Mouse (Mus musculus): ENCODE results near the gene Mknk1. TPM values are rescaled to one million over a fixed set of nuclear protein-coding genes. Genes with fewer than 3 reads are reported as not detected.

Mknk1 gene
- total RNA-seq, 2 experiments from 2014 or later: 37.6 to 38.7 TPM

DNA sequence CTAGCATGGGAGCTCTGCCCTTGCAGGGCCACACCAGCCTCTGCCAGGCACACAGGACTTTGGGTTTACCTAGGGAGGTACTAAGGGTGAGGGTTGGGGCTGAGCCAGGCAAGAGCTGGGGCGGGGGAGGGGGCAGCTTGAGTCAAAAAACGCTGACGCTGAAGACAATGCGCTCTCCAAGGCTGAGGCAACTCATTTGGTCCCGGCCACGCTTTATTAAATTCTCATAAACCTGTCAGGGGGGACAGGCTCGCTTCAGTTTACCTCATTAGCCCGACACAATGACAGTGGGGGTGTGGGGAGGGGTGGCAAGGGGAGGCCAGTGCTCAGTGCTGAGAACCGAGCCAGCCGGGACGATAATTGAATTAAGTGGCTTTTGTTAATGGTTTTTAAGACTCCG is 65.4 kb downstream of the Mknk1 start:
- DNase-seq (ENCODE audit: extremely low spot score in 1 of 2, low spot score in 2 of 2): no peak
- Histone ChIP-seq H3K27ac (no peak overlapping the region), H3K4me3 (no peak overlapping the region)
- intact Hi-C loops (cut with DNase I): loop anchor here (10.0 kb wide), 1 partner anchor 160 kb away; no protein-coding TSS in a partner anchor
- no peak for TF ChIP-seq CTCF (IDR thresholded peaks at IDR 0.05)

DNA sequence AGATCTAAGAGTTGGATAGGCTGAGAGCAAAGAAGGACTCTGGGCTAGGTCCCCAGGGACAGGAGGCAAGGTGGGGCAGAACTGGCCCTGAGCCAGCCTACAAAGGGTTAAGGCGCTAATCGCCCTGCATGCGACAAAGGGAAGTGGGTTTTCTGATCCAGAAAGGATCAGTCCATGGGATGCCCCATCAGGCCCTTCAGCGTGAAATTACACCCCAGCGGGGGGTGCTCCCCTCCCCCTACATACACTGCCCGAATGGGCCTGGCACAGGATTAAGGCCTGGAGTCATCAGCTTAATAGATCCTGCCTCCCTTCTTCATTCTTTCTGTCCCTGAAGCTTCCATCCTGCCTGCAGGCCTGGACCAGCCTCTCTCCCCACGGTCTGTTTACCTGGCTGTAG is 66.7 kb downstream of the Mknk1 start:
- intact Hi-C loops (cut with DNase I): loop anchor here (10.0 kb wide), 1 partner anchor 159 kb away; no protein-coding TSS in a partner anchor
- no peak overlapping the region for H3K4me3 ChIP-seq
- no peak overlapping the region for H3K27ac ChIP-seq
- no peak for DNase-seq (ENCODE audit: extremely low spot score in 1 of 2, low spot score in 2 of 2)
- TF ChIP-seq CTCF (IDR thresholded peaks at IDR 0.05): no peak

DNA sequence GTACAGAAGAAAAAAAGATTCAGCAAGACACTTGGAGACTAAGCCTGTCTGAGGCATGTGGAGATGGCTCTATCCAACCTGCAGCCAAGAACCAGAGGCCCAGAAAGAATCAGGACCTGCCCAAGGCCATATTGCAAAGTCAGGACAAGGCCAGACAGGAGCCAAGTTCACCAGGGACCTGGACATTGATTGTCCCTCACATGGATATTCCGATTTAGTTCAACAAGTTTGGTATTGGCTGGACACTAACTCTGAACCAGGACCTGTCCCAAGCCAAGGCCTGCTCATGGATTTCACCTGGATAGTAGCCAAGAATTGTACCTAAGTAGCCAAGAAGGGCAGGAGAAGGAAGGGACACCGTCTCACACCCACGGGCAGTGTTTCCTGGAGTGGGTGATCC is 67.8 kb downstream of the Mknk1 start:
- intact Hi-C loops (cut with DNase I): loop anchor here (10.0 kb wide), 1 partner anchor 158 kb away; no protein-coding TSS in a partner anchor
- no peak overlapping the region for H3K4me3 ChIP-seq
- no peak for DNase-seq (ENCODE audit: extremely low spot score in 1 of 2, low spot score in 2 of 2)
- no peak overlapping the region for H3K27ac ChIP-seq
- TF ChIP-seq CTCF (IDR thresholded peaks at IDR 0.05): no peak

DNA sequence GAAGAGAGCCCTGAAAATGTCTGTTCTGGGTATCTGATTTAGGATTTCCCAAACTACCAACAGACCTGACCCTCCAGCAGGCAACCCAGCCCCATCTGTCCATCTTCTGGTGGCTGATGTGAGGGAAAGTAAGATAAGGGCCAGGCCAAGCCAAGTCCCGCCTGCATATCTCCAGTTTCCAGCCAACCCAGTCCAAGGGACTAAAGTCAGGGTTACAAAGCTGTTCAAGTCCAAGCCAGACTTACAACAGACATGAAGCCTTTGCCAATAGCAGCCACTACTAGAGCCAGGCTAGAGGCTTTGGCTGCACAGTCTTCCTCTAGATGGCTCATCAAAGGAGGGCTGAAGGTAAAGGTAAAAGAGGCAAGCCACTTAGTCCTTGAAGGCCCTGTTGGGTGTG is 69.0 kb downstream of the Mknk1 start:
- TF ChIP-seq CTCF (IDR thresholded peaks at IDR 0.05): no peak
- no peak for DNase-seq (ENCODE audit: extremely low spot score in 1 of 2, low spot score in 2 of 2)
- Histone ChIP-seq H3K27ac (no peak overlapping the region), H3K4me3 (no peak overlapping the region)
- intact Hi-C loops (cut with DNase I): loop anchor here (10.0 kb wide), 1 partner anchor 157 kb away; no protein-coding TSS in a partner anchor

DNA sequence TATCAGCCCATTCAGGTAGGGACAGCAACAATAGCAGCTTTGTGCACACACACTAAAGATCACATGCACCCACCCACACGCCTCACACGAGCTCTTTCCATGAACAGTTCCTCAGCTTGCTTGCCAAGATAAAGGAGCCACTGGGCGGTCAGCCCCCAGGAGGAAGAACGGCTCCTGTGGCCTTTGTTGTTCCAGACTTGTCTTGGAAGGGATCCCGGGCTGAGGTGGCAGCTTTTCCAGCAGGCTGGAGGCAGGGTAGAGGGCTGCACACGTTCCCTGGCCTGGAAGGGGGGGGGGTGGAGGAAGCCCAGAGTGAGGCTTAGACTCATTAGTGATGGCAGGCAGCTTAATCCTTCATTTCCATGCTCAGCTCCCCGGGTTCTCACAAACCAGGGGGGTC is 69.6 kb downstream of the Mknk1 start:
- no peak for TF ChIP-seq CTCF (IDR thresholded peaks at IDR 0.05)
- DNase-seq (ENCODE audit: extremely low spot score in 1 of 2, low spot score in 2 of 2): no peak
- Histone ChIP-seq H3K4me3 (no peak overlapping the region), H3K27ac (no peak overlapping the region)
- intact Hi-C loops (cut with DNase I): loop anchor here (10.0 kb wide), 1 partner anchor 156 kb away; no protein-coding TSS in a partner anchor

DNA sequence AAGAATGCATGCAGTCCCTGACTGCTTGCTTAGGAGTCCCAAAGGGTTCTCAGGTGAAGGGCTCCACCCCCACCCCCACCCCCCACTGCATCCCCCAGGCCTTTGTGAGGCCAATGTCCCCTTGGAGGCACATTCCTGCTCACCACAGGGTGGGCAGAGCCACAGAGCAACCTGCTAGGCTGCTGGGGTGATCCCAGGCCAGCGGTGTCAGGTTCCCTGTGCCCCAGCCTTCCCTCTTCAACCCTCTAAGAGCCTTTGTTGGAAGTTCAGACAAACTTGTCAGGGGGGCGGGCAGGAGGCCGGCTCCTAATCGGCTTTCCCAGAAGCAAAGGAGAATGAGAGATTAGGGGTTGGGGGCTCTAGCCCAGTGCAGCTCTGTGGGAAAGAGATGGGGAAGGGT is 72.6 kb downstream of the Mknk1 start:
- intact Hi-C loops (cut with DNase I): no loop called here
- no peak for DNase-seq (ENCODE audit: extremely low spot score in 1 of 2, low spot score in 2 of 2)
- Histone ChIP-seq H3K27ac (no peak overlapping the region), H3K4me3 (no peak overlapping the region)
- no peak for TF ChIP-seq CTCF (IDR thresholded peaks at IDR 0.05)

DNA sequence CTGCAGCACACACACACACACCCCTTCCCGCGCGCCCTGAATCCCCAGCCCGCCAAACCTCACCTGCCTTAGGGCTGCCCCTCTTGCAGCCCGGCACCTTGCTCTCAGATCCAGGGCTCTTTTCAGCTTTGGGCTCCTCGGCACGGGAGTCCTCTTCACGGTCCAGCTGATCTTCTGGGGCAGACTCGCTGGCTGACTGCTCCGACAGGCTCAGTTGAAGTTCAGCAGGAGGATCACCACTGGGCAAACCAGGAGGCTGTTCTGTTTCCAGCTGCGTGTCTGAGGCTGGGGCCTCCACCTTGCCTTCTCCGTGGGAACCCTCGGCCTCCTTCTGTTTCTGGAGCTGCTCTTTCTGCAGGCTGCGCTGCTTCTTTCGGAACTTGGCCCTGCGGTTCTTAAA is 80.9 kb downstream of the Mknk1 start:
- TF ChIP-seq CTCF (IDR thresholded peaks at IDR 0.05): no peak
- intact Hi-C loops (cut with DNase I): no loop called here
- Histone ChIP-seq H3K27ac (no peak overlapping the region), H3K4me3 (no peak overlapping the region)
- no peak for DNase-seq (ENCODE audit: extremely low spot score in 1 of 2, low spot score in 2 of 2)

DNA sequence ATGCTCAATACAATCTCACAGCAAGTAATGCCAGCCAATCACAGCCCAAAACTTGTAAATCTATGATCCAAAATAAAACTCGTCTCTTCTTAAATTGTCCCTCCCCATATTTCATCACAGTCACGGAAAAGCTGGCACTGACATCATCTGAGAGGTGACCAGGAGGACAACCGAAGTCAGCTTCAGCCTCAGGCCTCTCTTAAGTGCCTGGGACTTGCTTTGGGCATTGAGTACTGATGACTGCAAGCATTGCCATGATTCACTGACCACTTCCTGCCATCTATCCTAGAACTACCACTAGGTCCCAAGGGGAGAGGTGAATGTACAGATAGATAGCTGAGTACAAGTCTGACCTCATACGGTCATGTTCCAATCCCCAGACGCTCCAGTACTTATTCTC is 83.7 kb downstream of the Mknk1 start:
- no peak overlapping the region for H3K27ac ChIP-seq
- DNase-seq (ENCODE audit: extremely low spot score in 1 of 2, low spot score in 2 of 2): no peak
- intact Hi-C loops (cut with DNase I): no loop called here
- TF ChIP-seq CTCF (IDR thresholded peaks at IDR 0.05): no peak
- no peak overlapping the region for H3K4me3 ChIP-seq

DNA sequence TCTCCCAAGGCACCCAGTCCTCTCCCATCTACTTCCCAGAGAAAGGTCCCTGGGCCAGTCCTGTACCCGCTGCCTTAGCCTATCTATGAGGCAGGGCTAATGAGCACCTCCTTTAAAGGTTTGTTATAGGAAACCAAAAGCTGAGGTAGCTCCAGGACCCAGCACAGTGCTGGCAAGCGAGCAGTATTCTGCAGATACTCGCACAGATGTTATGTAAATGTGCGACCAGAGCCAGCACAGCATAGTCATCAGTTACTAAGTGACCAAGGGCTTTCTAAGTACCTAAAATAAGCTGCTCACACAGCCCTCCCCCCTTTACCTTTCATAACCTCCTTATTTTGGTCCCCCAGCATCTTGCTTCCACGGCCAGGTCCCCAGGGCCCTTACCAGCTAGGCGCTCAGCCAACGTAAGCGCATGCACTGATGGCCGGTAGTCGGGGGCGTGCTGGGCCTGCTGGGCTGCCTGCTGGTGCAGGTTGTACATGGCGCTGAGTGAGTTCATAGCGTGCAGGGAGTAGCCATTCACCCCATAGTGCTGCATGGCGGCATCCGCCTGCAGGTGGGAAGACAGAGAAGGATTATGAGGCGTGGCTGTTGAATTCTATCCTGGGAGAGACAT is 84.4 kb downstream of the Mknk1 start:
- intact Hi-C loops (cut with DNase I): no loop called here
- Histone ChIP-seq H3K27ac (no peak overlapping the region), H3K4me3 (no peak overlapping the region)
- TF ChIP-seq CTCF (IDR thresholded peaks at IDR 0.05): no peak
- DNase-seq (ENCODE audit: extremely low spot score in 1 of 2, low spot score in 2 of 2): no peak

DNA sequence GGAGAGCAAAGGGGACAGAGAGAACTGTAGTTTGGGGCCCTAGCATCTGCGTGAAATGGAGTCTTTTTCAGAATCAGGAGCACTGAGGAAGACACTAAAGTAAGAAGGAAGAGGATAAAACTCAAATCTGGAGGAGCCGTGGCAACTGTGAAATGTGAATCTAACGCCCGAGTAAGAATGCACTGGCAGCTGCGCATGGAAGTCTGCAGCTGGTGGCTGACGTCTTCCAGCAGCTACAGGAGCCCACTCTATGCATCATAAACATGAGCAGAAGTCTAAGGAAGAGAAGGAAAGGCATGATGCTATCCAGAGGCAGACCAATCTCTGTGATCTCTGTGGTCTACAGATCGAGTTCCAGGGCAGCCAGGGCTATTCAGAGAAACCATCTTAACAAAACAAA is 88.6 kb downstream of the Mknk1 start:
- no peak for DNase-seq (ENCODE audit: extremely low spot score in 1 of 2, low spot score in 2 of 2)
- H3K27ac ChIP-seq: no peak overlapping the region
- H3K4me3 ChIP-seq: no peak overlapping the region
- TF ChIP-seq CTCF (IDR thresholded peaks at IDR 0.05): no peak
- intact Hi-C loops (cut with DNase I): no loop called here

Other genes with a start within 250 kb of the Mknk1 start
- gene Cyp4a32, start 238.2 kb upstream of the Mknk1 start, total RNA-seq (2021): not detected
- gene Cyp4b1, start 191.5 kb upstream of the Mknk1 start, total RNA-seq (2021): 1 to 10 TPM; 1.7 to 2.4 TPM
- 10 to 100 TPM; 50.7 to 52.5 TPM for gene Efcab14, start 101.5 kb upstream of the Mknk1 start, total RNA-seq (2021)
- gene Tex38, start 58.2 kb upstream of the Mknk1 start, total RNA-seq (2021): under 1 TPM in 1 of 2 experiments, not detected in 1; 0.75 TPM
- 10 to 100 TPM; 74.6 to 74.8 TPM for gene Atpaf1, start 54.4 kb upstream of the Mknk1 start, total RNA-seq (2021)
- 1 to 10 TPM; 4.0 to 4.4 TPM for gene Mob3c, start 11.1 kb upstream of the Mknk1 start, total RNA-seq (2021)
- gene Kncn, start 45.2 kb downstream of the Mknk1 start, total RNA-seq (2021): under 1 TPM; 0.45 to 0.70 TPM
- 1 to 10 TPM in 1 of 2 experiments, under 1 TPM in 1; 0.77 to 1.1 TPM for gene 6430628N08Rik, start 51.5 kb downstream of the Mknk1 start, total RNA-seq (2021)
- not detected for gene Dmbx1, start 100.7 kb downstream of the Mknk1 start, total RNA-seq (2021)
- gene Faah, start 178.7 kb downstream of the Mknk1 start, total RNA-seq (2021): 100 to 1,000 TPM; 100 to 103 TPM
- 10 to 100 TPM; 10.9 to 12.8 TPM for gene Nsun4, start 214.7 kb downstream of the Mknk1 start, total RNA-seq (2021)
- gene Uqcrh, start 235.9 kb downstream of the Mknk1 start, total RNA-seq (2021): 100 to 1,000 TPM; 414 to 441 TPM
- 10 to 100 TPM; 45.2 to 49.9 TPM for gene Lrrc41, start 236.1 kb downstream of the Mknk1 start, total RNA-seq (2021)